ENCODE assay signal across 14 mouse cellular contexts in the genomic region with DNA sequence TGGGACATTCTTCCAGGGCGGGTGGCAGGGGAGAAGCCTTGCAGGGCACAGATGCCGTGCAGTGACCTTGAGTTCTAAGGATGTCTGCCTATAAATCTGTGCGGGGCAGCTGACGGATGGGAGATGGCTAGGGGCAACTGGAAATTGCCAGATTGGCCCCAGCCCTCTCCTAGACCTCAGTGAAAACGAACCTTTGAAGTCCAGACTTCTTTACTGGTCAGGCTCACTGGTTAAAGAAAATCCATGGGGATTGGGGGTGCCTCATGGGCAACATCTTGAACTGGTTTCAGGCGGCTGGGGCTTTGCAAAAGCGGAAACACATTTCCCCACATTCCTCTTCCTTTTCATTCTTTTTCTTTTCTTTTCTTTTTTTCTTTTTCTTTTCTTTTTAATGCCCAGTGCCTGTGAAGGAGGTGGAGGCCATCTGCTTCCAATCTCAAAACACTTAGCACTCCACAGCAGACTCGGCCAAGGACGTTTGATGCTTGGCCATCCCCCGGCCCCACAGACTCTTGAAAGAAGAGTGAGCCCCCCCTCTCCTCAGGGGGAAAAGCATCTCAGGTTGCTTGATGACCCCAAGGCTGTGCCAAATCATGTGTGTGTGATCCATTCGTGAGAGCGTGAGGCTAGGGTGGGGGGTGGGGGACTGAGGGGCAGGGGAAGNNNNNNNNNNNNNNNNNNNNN.
DNase-seq lines count a peak whose midpoint lies in the region; ATAC-seq and TF ChIP-seq lines count a peak whose summit lies in the region.
"Had no signal": no experiment of that assay in that cellular context is flagged by ENCODE, and none has a peak within 500 bp of the region (broad histone marks: within the 10 kb centered on the region; RNA-seq: fewer than 3 reads in every experiment).

No protein-coding gene starts in this region.

- TF ChIP-seq POLR2A in limb, embryonic 14.5 days (IDR thresholded peaks at IDR 0.05; ENCODE audit: borderline replicate concordance, extremely low read depth, insufficient read depth, insufficient read length) = no peak

- WGBS in embryonic facial prominence, embryonic 10.5 days = 17% methylated on average over 12 of the region's 12 CpGs
- 9% methylated on average over 12 of the region's 12 CpGs for WGBS in limb, embryonic 14.5 days

- H3K4me3 ChIP-seq in embryonic facial prominence, embryonic 10.5 days = 0 out of 2 replicates have a peak overlapping the region, but pooled peaks have one; percentile 12
- H3K4me3 ChIP-seq in limb, embryonic 14.5 days (replicated peaks; ENCODE audit: low read length) = no peak overlapping the region
- H3K4me3 ChIP-seq: left cerebral cortex, adult 2 months had no signal

- H3K9me3 ChIP-seq in embryonic facial prominence, embryonic 10.5 days = no peaks in the 10 kb centered on the region
- no peaks in the 10 kb centered on the region for H3K9me3 ChIP-seq in limb, embryonic 14.5 days (ENCODE audit: control insufficient read depth, low read length)

- peak; percentile 75 for ATAC-seq in limb, embryonic 14.5 days (ENCODE audit: low FRiP score, low read depth)
- no peak for ATAC-seq in megakaryocyte, adult 5-6 weeks (ENCODE audit: poor library complexity, severe bottlenecking)
- ATAC-seq: hindbrain, embryonic 16.5 days had no signal

- H3K4me1 ChIP-seq in embryonic facial prominence, embryonic 10.5 days = peaks cover 72% of the 10 kb centered on the region
- H3K4me1 ChIP-seq in limb, embryonic 14.5 days (ENCODE audit: control insufficient read depth, insufficient read depth, low read length) = peaks cover 58% of the 10 kb centered on the region

- H3K9ac ChIP-seq in limb, embryonic 14.5 days (ENCODE audit: low read depth, low read length, severe bottlenecking) = no peak overlapping the region

- 0 out of 2 replicates have a peak overlapping the region, but pooled peaks have one; percentile 13 for H3K4me2 ChIP-seq in limb, embryonic 14.5 days (replicated peaks; ENCODE audit: low read depth, low read length, severe bottlenecking)

- DNase-seq in heart, adult 11 months = peak; percentile 69
- DNase-seq in heart, adult 8-10 months (ENCODE audit: low spot score) = no peak
- peak; percentile 23 for DNase-seq in adrenal gland, postnatal 10 days
- DNase-seq in embryonic facial prominence, embryonic 10.5 days (ENCODE audit: low spot score) = peak; percentile 87
- DNase-seq in limb, embryonic 14.5 days (ENCODE audit: low spot score) = peak; percentile 77
- no peak for DNase-seq in gastrocnemius, postnatal 25 days
- no peak for DNase-seq in left cerebral cortex, adult 18-20 months (ENCODE audit: low spot score in 2 of 2)
- DNase-seq: gastrocnemius, postnatal 10 days; right cerebral cortex, postnatal 25 days had no signal

- H3K27me3 ChIP-seq in embryonic facial prominence, embryonic 10.5 days (replicated peaks; ENCODE audit: low read depth, poor library complexity, severe bottlenecking) = no peaks in the 10 kb centered on the region
- no peaks in the 10 kb centered on the region for H3K27me3 ChIP-seq in limb, embryonic 14.5 days (ENCODE audit: control insufficient read depth, insufficient read depth, low read length)

- H3K27ac ChIP-seq in embryonic facial prominence, embryonic 10.5 days (replicated peaks) = peak overlapping the region; percentile 85
- peak overlapping the region; percentile 73; the same call in 1 of the 2 replicates for H3K27ac ChIP-seq in limb, embryonic 14.5 days (replicated peaks; ENCODE audit: low read depth, low read length)
- H3K27ac ChIP-seq: kidney, postnatal 0 days; left cerebral cortex, adult 2 months; macrophage had no signal

- no peaks in the 10 kb centered on the region; the same call in 1 of the 2 replicates for H3K36me3 ChIP-seq in embryonic facial prominence, embryonic 10.5 days (replicated peaks)
- H3K36me3 ChIP-seq in limb, embryonic 14.5 days (ENCODE audit: control insufficient read depth, insufficient read depth, low read length) = no peaks in the 10 kb centered on the region

Comparison
In these comparisons a context has a peak if more than half of its experiments do, and no peak if none do; other contexts are left out.
1. DNase-seq: peak in heart, adult 11 months (single experiment), adrenal gland, postnatal 10 days (single experiment), embryonic facial prominence, embryonic 10.5 days (single experiment) and limb, embryonic 14.5 days (single experiment); none in heart, adult 8-10 months (single experiment), gastrocnemius, postnatal 25 days (single experiment) and left cerebral cortex, adult 18-20 months (0 of 2).